Mouse (Mus musculus): ENCODE results near the gene Gm14569. TPM values are rescaled to one million over a fixed set of nuclear protein-coding genes. Genes with fewer than 3 reads are reported as not detected.

The Gm14569 gene
- polyA plus RNA-seq, 1 experiment from 2014 or later = not detected

DNA sequence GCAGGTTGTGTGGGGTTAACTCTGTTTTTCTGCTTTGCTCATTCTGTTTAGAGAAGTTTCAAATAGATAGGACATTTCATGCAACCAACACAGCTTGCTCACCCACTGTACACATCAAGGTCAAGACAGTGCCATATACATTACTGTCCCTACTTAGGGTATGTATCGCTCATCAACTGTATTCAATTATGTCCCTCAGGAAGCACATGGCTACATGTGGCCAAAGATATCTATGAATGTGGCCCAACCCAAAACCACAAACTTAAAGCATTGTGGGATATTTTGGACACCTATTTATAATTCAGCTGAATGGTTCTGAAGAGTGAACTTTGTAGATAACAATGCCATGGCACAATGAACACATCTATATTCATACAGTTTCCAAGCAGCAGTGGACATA is 53.7 kb downstream of the Gm14569 start:
- no peaks in the 10 kb centered on the region for H3K36me3 ChIP-seq
- no peaks in the 10 kb centered on the region for H3K4me1 ChIP-seq
- H3K27me3 ChIP-seq = no peaks in the 10 kb centered on the region
- 94% methylated on average over 1 of the region's 1 CpGs for WGBS
- no peak for ATAC-seq (ENCODE audit: low FRiP score, low read depth)
- H3K27ac ChIP-seq (replicated peaks) = no peak overlapping the region
- no peak overlapping the region for H3K4me3 ChIP-seq
- H3K9ac ChIP-seq (replicated peaks) = no peak overlapping the region
- H3K9me3 ChIP-seq = no peaks in the 10 kb centered on the region
- H3K4me2 ChIP-seq (replicated peaks) = no peak overlapping the region

DNA sequence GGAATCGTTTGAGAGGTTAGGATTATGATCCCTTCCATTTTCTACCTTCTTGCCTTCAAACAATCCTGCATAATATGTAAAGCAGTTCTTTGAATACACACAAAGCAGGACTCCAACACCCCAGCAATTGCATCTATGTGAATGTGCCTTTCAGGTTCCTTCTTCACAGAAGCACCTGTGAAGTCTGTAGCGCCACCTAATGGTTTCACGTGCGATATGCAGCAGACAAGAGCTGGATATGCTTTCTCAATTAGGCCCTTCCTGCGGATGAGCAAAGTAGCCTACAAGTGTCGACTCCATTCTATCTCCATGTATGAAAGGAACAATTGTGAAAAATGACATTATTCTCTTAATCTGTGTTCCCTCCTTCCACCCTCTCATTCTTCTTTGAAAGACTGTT is 56.6 kb downstream of the Gm14569 start:
- no peaks in the 10 kb centered on the region for H3K4me1 ChIP-seq
- 45% methylated on average over 6 of the region's 6 CpGs for WGBS
- no peak for ATAC-seq (ENCODE audit: low FRiP score, low read depth)
- no peak overlapping the region for H3K4me3 ChIP-seq
- H3K27ac ChIP-seq (replicated peaks) = no peak overlapping the region
- no peaks in the 10 kb centered on the region for H3K9me3 ChIP-seq
- H3K36me3 ChIP-seq = no peaks in the 10 kb centered on the region
- H3K9ac ChIP-seq (replicated peaks) = no peak overlapping the region
- H3K4me2 ChIP-seq (replicated peaks) = no peak overlapping the region
- no peaks in the 10 kb centered on the region for H3K27me3 ChIP-seq

DNA sequence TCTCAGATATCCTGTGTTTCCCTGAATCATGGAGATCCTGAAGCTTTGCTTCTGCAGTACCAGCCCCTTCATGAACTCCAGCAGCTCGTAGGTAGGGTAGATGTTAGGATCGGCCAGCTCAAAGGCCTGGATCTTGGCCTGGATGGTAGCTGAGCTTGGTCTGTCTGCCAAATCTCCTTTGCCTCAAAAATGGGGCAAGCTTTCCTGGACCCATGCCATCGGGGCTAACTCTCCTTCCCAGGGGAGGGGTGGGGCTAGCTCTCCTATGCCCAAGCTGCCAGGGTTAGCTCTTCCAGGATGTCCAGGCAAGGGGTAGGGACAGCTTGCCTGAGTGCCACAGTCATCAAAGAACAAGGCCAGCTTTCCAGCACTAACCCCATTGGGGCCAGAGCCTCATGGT is 72.5 kb downstream of the Gm14569 start:
- ATAC-seq (ENCODE audit: low FRiP score, low read depth) = no peak
- H3K27me3 ChIP-seq = no peaks in the 10 kb centered on the region
- H3K9ac ChIP-seq (replicated peaks) = no peak overlapping the region
- H3K9me3 ChIP-seq = no peaks in the 10 kb centered on the region
- no peaks in the 10 kb centered on the region for H3K4me1 ChIP-seq
- no peak overlapping the region for H3K27ac ChIP-seq (replicated peaks)
- no peak overlapping the region for H3K4me3 ChIP-seq
- H3K36me3 ChIP-seq = no peaks in the 10 kb centered on the region
- H3K4me2 ChIP-seq (replicated peaks) = no peak overlapping the region
- WGBS = 88% methylated on average over 3 of the region's 3 CpGs

DNA sequence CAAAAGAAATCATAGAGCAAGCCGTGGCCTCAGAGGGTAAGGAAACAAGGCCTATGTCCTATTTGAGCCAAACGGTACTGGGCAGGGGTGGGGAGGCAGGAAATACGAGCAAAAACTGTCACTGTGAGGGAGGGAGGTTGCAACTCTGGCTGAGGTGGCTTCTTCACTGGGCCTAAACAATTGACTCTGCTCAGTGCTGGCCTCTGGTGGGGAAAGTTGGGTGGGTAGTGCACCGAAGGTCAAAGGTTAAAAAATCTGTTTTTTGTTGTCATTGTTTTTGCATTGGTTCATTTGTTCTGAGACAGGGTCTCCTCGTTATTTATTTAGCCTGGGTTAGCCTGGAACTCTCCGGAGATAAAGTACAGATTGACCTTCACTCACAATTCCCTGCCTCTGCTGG is 89.3 kb downstream of the Gm14569 start:
- no peaks in the 10 kb centered on the region for H3K4me1 ChIP-seq
- no peak for ATAC-seq (ENCODE audit: low FRiP score, low read depth)
- no peaks in the 10 kb centered on the region for H3K36me3 ChIP-seq
- 73% methylated on average over 6 of the region's 6 CpGs for WGBS
- no peaks in the 10 kb centered on the region for H3K27me3 ChIP-seq
- no peak overlapping the region for H3K9ac ChIP-seq (replicated peaks)
- no peak overlapping the region for H3K4me2 ChIP-seq (replicated peaks)
- H3K9me3 ChIP-seq = no peaks in the 10 kb centered on the region
- no peak overlapping the region for H3K4me3 ChIP-seq
- no peak overlapping the region for H3K27ac ChIP-seq (replicated peaks)

DNA sequence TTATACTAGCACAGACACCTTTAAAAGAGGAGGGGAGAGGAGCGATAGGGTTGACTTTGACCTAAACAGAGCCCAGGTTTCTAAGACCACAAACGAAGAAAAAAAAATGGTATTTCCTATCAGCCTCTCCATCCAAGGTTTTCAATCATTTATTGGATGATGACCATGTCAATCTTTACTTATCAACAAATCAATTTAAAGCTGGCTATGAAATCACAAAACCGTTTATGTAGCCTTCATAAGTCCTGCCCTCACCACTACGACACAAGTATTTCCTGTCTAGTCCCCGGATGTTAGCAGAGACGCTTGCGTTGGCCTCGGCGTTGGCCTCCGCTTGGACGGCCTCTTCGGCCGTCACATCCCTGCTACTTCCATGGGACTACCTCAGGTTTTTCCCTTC is 90.7 kb downstream of the Gm14569 start, which contains the start of gene Gm6268:
Gm6268 (plus strand) TSS at position 301 of the 400 bp plus-strand sequence.
- 93% methylated on average over 13 of the region's 13 CpGs for WGBS

DNA sequence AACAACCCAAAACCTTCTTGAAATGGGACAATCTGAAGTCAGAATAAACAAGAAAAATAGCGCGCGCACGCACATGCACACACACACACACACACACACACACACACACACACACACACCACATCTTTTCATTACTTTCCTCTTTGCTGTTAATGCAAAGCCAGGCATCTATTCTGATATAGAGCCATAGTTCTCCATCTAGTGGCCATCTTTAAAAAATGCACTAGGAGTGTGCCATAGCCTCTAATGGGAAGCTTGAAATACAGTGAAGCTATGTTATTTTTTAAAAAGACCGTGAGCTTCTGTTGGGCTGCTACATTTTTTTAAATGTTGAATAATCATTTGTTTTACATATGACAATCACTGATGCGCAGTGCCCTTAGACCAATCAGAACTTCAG is 98.4 kb downstream of the Gm14569 start:
- 48% methylated on average over 6 of the region's 6 CpGs for WGBS
- no peak for ATAC-seq (ENCODE audit: low FRiP score, low read depth)
- H3K4me3 ChIP-seq = no peak overlapping the region

More for the DNA sequence above, 90.7 kb downstream of the Gm14569 start, which contains the start of gene Gm6268:
- no peaks in the 10 kb centered on the region for H3K9me3 ChIP-seq
- H3K9ac ChIP-seq (replicated peaks) = no peak within 1 kb of the TSS
- no peaks in the 10 kb centered on the region for H3K27me3 ChIP-seq
- ATAC-seq (ENCODE audit: low FRiP score, low read depth) = no peak
- H3K4me1 ChIP-seq = no peaks in the 10 kb centered on the region
- H3K4me3 ChIP-seq = no peak within 1 kb of the TSS
- no peaks in the 10 kb centered on the region for H3K36me3 ChIP-seq
- no peak within 1 kb of the TSS for H3K4me2 ChIP-seq (replicated peaks)
- no peak within 1 kb of the TSS for H3K27ac ChIP-seq (replicated peaks)

DNA sequence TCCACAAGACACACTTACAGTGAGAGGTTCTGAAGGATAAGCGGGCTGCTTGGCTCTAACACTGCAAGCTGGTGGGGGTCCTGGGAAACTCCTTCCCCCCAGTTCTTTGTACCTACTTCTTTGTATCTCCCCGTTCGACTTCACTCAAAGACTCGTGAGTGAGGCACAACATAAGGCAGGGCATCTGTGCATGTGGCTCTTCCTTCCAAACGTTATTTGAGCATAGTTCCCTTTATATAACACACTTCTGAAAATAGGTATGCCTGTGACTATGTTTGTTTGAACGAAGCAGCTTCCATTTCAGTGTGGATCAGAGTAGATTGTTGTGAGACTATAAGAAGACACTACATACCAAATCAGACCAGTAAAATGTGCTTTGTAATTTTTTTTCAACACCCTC is 99.0 kb downstream of the Gm14569 start:
- Histone ChIP-seq H3K36me3 (no peaks in the 10 kb centered on the region), H3K4me3 (no peak overlapping the region), H3K9ac (replicated peaks) (no peak overlapping the region), H3K9me3 (no peaks in the 10 kb centered on the region), H3K27ac (replicated peaks) (no peak overlapping the region), H3K4me1 (no peaks in the 10 kb centered on the region), H3K27me3 (no peaks in the 10 kb centered on the region), H3K4me2 (replicated peaks) (no peak overlapping the region)
- WGBS = 66% methylated on average over 6 of the region's 6 CpGs
- ATAC-seq (ENCODE audit: low FRiP score, low read depth) = no peak

More for the DNA sequence above, 98.4 kb downstream of the Gm14569 start:
- Histone ChIP-seq H3K27me3 (no peaks in the 10 kb centered on the region), H3K4me2 (replicated peaks) (no peak overlapping the region), H3K36me3 (no peaks in the 10 kb centered on the region), H3K9me3 (no peaks in the 10 kb centered on the region), H3K9ac (replicated peaks) (no peak overlapping the region), H3K4me1 (no peaks in the 10 kb centered on the region), H3K27ac (replicated peaks) (no peak overlapping the region)

DNA sequence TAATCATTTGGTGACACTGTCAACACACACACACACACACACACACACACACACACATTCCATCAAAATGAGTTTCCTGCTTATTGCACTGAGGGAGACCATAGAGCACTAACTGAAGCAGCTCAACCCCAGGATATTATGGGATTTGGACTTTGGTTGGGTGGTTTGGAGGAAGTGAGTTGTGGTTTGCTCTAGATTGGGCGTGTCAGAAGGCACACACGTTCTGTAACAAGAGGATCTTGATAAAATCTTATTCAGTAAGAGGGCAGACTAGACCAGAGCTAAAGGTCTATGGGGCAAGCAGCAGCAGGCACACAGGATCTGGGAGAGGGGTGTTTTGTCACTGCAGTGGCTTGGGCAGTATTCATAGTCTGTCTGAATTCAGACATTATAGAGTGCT is 101.1 kb downstream of the Gm14569 start:
- WGBS = 77% methylated on average over 2 of the region's 2 CpGs
- no peak for ATAC-seq (ENCODE audit: low FRiP score, low read depth)

DNA sequence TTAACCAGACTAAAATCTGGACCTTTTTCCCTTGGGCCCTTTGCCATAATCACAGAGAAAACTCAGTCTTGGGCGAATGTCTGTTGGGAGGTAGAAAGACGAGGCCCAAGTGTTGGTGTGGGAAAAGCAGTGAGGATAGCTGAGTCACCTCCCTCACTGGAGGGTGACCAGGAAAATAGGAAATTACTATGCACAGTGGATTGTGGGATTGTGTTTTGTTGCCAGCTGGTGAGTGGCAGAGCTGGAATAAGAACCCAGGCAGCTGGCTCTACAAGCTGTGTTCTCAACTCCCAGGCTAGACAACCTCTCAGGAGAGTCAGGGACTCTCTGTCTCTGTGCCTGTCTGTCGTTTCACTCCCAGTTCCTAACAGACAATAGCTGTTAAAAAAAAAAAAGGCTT is 101.7 kb downstream of the Gm14569 start:
- no peak overlapping the region for H3K4me2 ChIP-seq (replicated peaks)
- H3K9ac ChIP-seq (replicated peaks) = no peak overlapping the region
- H3K27me3 ChIP-seq = no peaks in the 10 kb centered on the region
- ATAC-seq (ENCODE audit: low FRiP score, low read depth) = no peak
- no peaks in the 10 kb centered on the region for H3K9me3 ChIP-seq
- H3K4me3 ChIP-seq = no peak overlapping the region
- H3K27ac ChIP-seq (replicated peaks) = no peak overlapping the region
- no peaks in the 10 kb centered on the region for H3K4me1 ChIP-seq
- WGBS = 61% methylated on average over 3 of the region's 3 CpGs
- H3K36me3 ChIP-seq = no peaks in the 10 kb centered on the region

More for the DNA sequence above, 101.1 kb downstream of the Gm14569 start:
- no peak overlapping the region for H3K9ac ChIP-seq (replicated peaks)
- no peak overlapping the region for H3K27ac ChIP-seq (replicated peaks)
- H3K4me3 ChIP-seq = no peak overlapping the region
- H3K4me2 ChIP-seq (replicated peaks) = no peak overlapping the region
- no peaks in the 10 kb centered on the region for H3K27me3 ChIP-seq
- H3K36me3 ChIP-seq = no peaks in the 10 kb centered on the region
- H3K9me3 ChIP-seq = no peaks in the 10 kb centered on the region
- H3K4me1 ChIP-seq = no peaks in the 10 kb centered on the region

DNA sequence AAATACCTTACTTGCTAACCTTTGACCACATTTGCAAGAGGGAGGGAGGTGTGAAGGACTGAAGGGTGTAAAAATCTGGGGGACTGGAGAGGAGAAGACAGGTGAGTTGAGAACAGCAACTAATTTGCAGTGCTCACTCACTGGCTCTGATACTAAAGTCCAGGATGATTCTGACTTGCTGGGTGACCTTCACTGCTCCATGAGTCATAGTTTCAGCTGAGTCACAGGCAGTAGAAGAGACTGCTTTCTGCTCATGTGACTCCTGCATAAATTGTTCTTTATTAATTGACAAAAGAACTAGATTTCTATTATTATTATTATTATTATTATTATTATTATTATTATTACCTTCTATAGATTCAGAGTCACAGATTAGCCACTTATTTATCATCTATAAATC is 106.3 kb downstream of the Gm14569 start:
- Histone ChIP-seq H3K4me3 (no peak overlapping the region), H3K4me1 (no peaks in the 10 kb centered on the region), H3K27me3 (no peaks in the 10 kb centered on the region), H3K9me3 (no peaks in the 10 kb centered on the region), H3K9ac (replicated peaks) (no peak overlapping the region), H3K36me3 (no peaks in the 10 kb centered on the region), H3K4me2 (replicated peaks) (no peak overlapping the region), H3K27ac (replicated peaks) (no peak overlapping the region)
- ATAC-seq (ENCODE audit: low FRiP score, low read depth) = no peak

Small RNA genes lying within 50 kb of the gene (microRNA-seq; reads per million reads assigned to microRNA genes)
- gene Gm44485 = not detected

Other genes with a start within 250 kb of the Gm14569 start
- 1.3 and 2.0 TPM in 2 replicates for gene Lonrf3, start 163.5 kb downstream of the Gm14569 start, polyA plus RNA-seq (2016; fragmentation: Nextera tagmentation; extraction: Ambion mirVana)
- not detected in 2 replicates for gene Gm6268, start 90.5 kb downstream of the Gm14569 start, polyA plus RNA-seq (2016; fragmentation: Nextera tagmentation; extraction: Ambion mirVana)
- 458 and 475 TPM in 2 replicates for gene Pgrmc1, start 106.4 kb upstream of the Gm14569 start, polyA plus RNA-seq (2016; fragmentation: Nextera tagmentation; extraction: Ambion mirVana)
- gene Akap17b, start 153.6 kb upstream of the Gm14569 start, polyA plus RNA-seq (2016; fragmentation: Nextera tagmentation; extraction: Ambion mirVana) = 4.5 and 5.2 TPM in 2 replicates

All from midbrain, embryonic 12.5 days (tissue).